Mouse (Mus musculus): Measurements from ENCODE around the gene Gid4. TPM values are rescaled to one million over a fixed set of nuclear protein-coding genes. Genes with fewer than 3 reads are reported as not detected.

The Gid4 gene
- polyA plus RNA-seq, 1 experiment from 2014 or later: 25.0 TPM

GRCm38 (mm10) chr11:60475668-60476362 is 58.9 kb downstream of the Gid4 start:
- H3K9ac ChIP-seq: no peak overlapping the region
- no peaks in the 10 kb centered on the region for H3K9me3 ChIP-seq (replicated peaks)
- peak overlapping the region; percentile 63 for H3K27ac ChIP-seq
- no peaks in the 10 kb centered on the region for H3K27me3 ChIP-seq
- no peak overlapping the region for H3K4me2 ChIP-seq
- H3K36me3 ChIP-seq: no peaks in the 10 kb centered on the region
- peaks cover 12% of the 10 kb centered on the region for H3K4me1 ChIP-seq
- ATAC-seq (replicated peaks; ENCODE audit: low FRiP score): peak; percentile 71
- H3K4me3 ChIP-seq (replicated peaks): no peak overlapping the region
- WGBS: 49% methylated on average over 5 of the region's 5 CpGs

- H3K4me1 ChIP-seq: peaks cover 12% of the 10 kb centered on the region
- 40% methylated on average over 17 of the region's 17 CpGs for WGBS
- H3K4me3 ChIP-seq (replicated peaks): no peak overlapping the region
- no peaks in the 10 kb centered on the region for H3K36me3 ChIP-seq
- no peak overlapping the region for H3K27ac ChIP-seq
- H3K9me3 ChIP-seq (replicated peaks): no peaks in the 10 kb centered on the region
- no peak overlapping the region for H3K9ac ChIP-seq
- H3K4me2 ChIP-seq: peak overlapping the region; percentile 41
- peak; percentile 17; the same call in 1 of the 2 replicates for ATAC-seq (replicated peaks; ENCODE audit: low FRiP score)
- no peaks in the 10 kb centered on the region for H3K27me3 ChIP-seq
These were observed 61.2 kb downstream of the Gid4 start for GRCm38 (mm10) chr11:60478121-60478520.

GRCm38 (mm10) chr11:60486267-60486666 is 69.3 kb downstream of the Gid4 start:
- Histone ChIP-seq H3K9me3 (replicated peaks) (no peaks in the 10 kb centered on the region), H3K4me3 (replicated peaks) (no peak overlapping the region), H3K36me3 (no peaks in the 10 kb centered on the region), H3K4me1 (no peaks in the 10 kb centered on the region), H3K27me3 (no peaks in the 10 kb centered on the region), H3K9ac (no peak overlapping the region), H3K27ac (no peak overlapping the region), H3K4me2 (no peak overlapping the region)
- ATAC-seq (replicated peaks; ENCODE audit: low FRiP score): no peak
- 63% methylated on average over 3 of the region's 3 CpGs for WGBS

- WGBS: 84% methylated on average over 5 of the region's 5 CpGs
- Histone ChIP-seq H3K9me3 (replicated peaks) (no peaks in the 10 kb centered on the region), H3K36me3 (no peaks in the 10 kb centered on the region), H3K4me1 (no peaks in the 10 kb centered on the region), H3K27ac (no peak overlapping the region), H3K27me3 (no peaks in the 10 kb centered on the region), H3K4me3 (replicated peaks) (no peak overlapping the region), H3K9ac (no peak overlapping the region), H3K4me2 (no peak overlapping the region)
- ATAC-seq (replicated peaks; ENCODE audit: low FRiP score): no peak
These were observed 75.8 kb downstream of the Gid4 start for GRCm38 (mm10) chr11:60492726-60493125.

GRCm38 (mm10) chr11:60495692-60496091 is 78.7 kb downstream of the Gid4 start:
- Histone ChIP-seq H3K27me3 (no peaks in the 10 kb centered on the region), H3K4me1 (no peaks in the 10 kb centered on the region), H3K9ac (no peak overlapping the region), H3K4me3 (replicated peaks) (no peak overlapping the region), H3K9me3 (replicated peaks) (no peaks in the 10 kb centered on the region), H3K4me2 (no peak overlapping the region), H3K36me3 (no peaks in the 10 kb centered on the region), H3K27ac (no peak overlapping the region)
- no peak for ATAC-seq (replicated peaks; ENCODE audit: low FRiP score)
- WGBS: 62% methylated on average over 2 of the region's 2 CpGs

Other genes with a start within 250 kb of the Gid4 start
- 56.3 and 60.0 TPM in 2 replicates for gene Srebf1, start 194.6 kb upstream of the Gid4 start, polyA plus RNA-seq (2015; fragmentation: Nextera tagmentation; extraction: Ambion mirVana)
- gene Tom1l2, start 64.2 kb upstream of the Gid4 start, polyA plus RNA-seq (2015; fragmentation: Nextera tagmentation; extraction: Ambion mirVana): 27.1 and 33.1 TPM in 2 replicates
- gene Drc3, start 63.8 kb upstream of the Gid4 start, polyA plus RNA-seq (2015; fragmentation: Nextera tagmentation; extraction: Ambion mirVana): 1.7 and 2.6 TPM in 2 replicates
- gene Atpaf2, start 1.3 kb downstream of the Gid4 start, polyA plus RNA-seq (2015; fragmentation: Nextera tagmentation; extraction: Ambion mirVana): 53.6 and 55.3 TPM in 2 replicates
- 106 and 120 TPM in 2 replicates for gene Drg2, start 37.4 kb downstream of the Gid4 start, polyA plus RNA-seq (2015; fragmentation: Nextera tagmentation; extraction: Ambion mirVana)
- 0.23 and 0.26 TPM in 2 replicates for gene Myo15, start 52.2 kb downstream of the Gid4 start, polyA plus RNA-seq (2015; fragmentation: Nextera tagmentation; extraction: Ambion mirVana)
- 37.5 and 37.9 TPM in 2 replicates for gene Alkbh5, start 119.2 kb downstream of the Gid4 start, polyA plus RNA-seq (2015; fragmentation: Nextera tagmentation; extraction: Ambion mirVana)